Mouse (Mus musculus) megakaryocyte progenitor cell, adult 5-6 weeks (primary cell): Measurements from ENCODE around the gene S100a8. TPM values are rescaled to one million over a fixed set of nuclear protein-coding genes. Genes with fewer than 3 reads are reported as not detected.
A peak's percentile ranks its signal among the peaks of the same experiment; 100 is the strongest.

Experiments used
- ATAC-seq: replicated peaks from 2 replicates; pipeline ENCODE4 v1.8.0; 2016; ENCODE audit warnings: mild to moderate bottlenecking, moderate TSS enrichment, inconsistent platforms; ENCODE audit not compliant: poor library complexity
- total RNA-seq, 2 experiments: library from RNA; stranded (forward) in 1 of 2; stranded (reverse) in 1 of 2; fragments of 157-497, 149-512 nt in 1 of 2; fragments of 200-1000 nt in 1 of 2; gene quantifications; 2 replicates each; pipeline versions ENCODE4 v1.2.3 to v1.2.4; 2015 to 2017

The S100a8 gene
- total RNA-seq, 2 experiments from 2014 or later = 2,361 to 3,820 TPM

- ATAC-seq = 0 out of 2 replicates have a peak, but pooled peaks have one; percentile 33
These were observed 4.6 kb upstream of the S100a8 start for GRCm38 (mm10) chr3:90664219-90664618.

GRCm38 (mm10) chr3:90678656-90679055, 9.9 kb downstream of the S100a8 start:
- peak; percentile 87 for ATAC-seq

GRCm38 (mm10) chr3:90683929-90684328, 15.2 kb downstream of the S100a8 start:
- no peak for ATAC-seq

- ATAC-seq = peak; percentile 86
These were observed 18.1 kb downstream of the S100a8 start for GRCm38 (mm10) chr3:90686835-90687234.

- ATAC-seq = peak; percentile 65
These were observed 24.7 kb downstream of the S100a8 start for GRCm38 (mm10) chr3:90693496-90693895.

- ATAC-seq = peak; percentile 88
These were observed 26.8 kb downstream of the S100a8 start, which contains the start of gene S100a9 for GRCm38 (mm10) chr3:90695613-90696012. Gene S100a9 (minus strand): TSS chr3:90695721.

GRCm38 (mm10) chr3:90702244-90702643, 33.5 kb downstream of the S100a8 start:
- ATAC-seq = peak; percentile 87

- ATAC-seq = peak; percentile 85
These were observed 39.9 kb downstream of the S100a8 start for GRCm38 (mm10) chr3:90708523-90709202.

- ATAC-seq = peak; percentile 99
These were observed 41.0 kb downstream of the S100a8 start for GRCm38 (mm10) chr3:90709591-90710460.

Other genes with a start within 250 kb of the S100a8 start
- gene Ints3, start 235.4 kb upstream of the S100a8 start, total RNA-seq (2015) = 17.5 and 20.2 TPM in 2 replicates
- 21.6 and 24.7 TPM in 2 replicates for gene Ints3, start 235.4 kb upstream of the S100a8 start, total RNA-seq (2017)
- gene Npr1, start 203.1 kb upstream of the S100a8 start, total RNA-seq (2015) = not detected in 2 replicates
- not detected in 2 replicates for gene Npr1, start 203.1 kb upstream of the S100a8 start, total RNA-seq (2017)
- 120 and 136 TPM in 2 replicates for gene Ilf2, start 192.9 kb upstream of the S100a8 start, total RNA-seq (2015)
- gene Ilf2, start 192.9 kb upstream of the S100a8 start, total RNA-seq (2017) = 204 and 227 TPM in 2 replicates
- gene Snapin, start 177.9 kb upstream of the S100a8 start, total RNA-seq (2015) = 41.2 and 42.1 TPM in 2 replicates
- 32.3 and 45.0 TPM in 2 replicates for gene Snapin, start 177.9 kb upstream of the S100a8 start, total RNA-seq (2017)
- 112 and 119 TPM in 2 replicates for gene Chtop, start 159.5 kb upstream of the S100a8 start, total RNA-seq (2015)
- 96.0 and 114 TPM in 2 replicates for gene Chtop, start 159.5 kb upstream of the S100a8 start, total RNA-seq (2017)
- gene S100a1, start 154.6 kb upstream of the S100a8 start, total RNA-seq (2015) = 123 and 145 TPM in 2 replicates
- 121 and 131 TPM in 2 replicates for gene S100a1, start 154.6 kb upstream of the S100a8 start, total RNA-seq (2017)
- gene S100a13, start 154.5 kb upstream of the S100a8 start, total RNA-seq (2015) = 49.3 and 59.5 TPM in 2 replicates
- 84.2 and 96.0 TPM in 2 replicates for gene S100a13, start 154.5 kb upstream of the S100a8 start, total RNA-seq (2017)
- gene S100a14, start 142.1 kb upstream of the S100a8 start, total RNA-seq (2015) = not detected in 2 replicates
- 0.33 TPM in 1 of 2 replicates, not detected in the other for gene S100a14, start 142.1 kb upstream of the S100a8 start, total RNA-seq (2017)
- gene S100a16, start 131.7 kb upstream of the S100a8 start, total RNA-seq (2015) = 1.0 TPM in 1 of 2 replicates, not detected in the other
- not detected in 2 replicates for gene S100a16, start 131.7 kb upstream of the S100a8 start, total RNA-seq (2017)
- not detected in 2 replicates for gene S100a3, start 108.4 kb upstream of the S100a8 start, total RNA-seq (2015)
- gene S100a3, start 108.4 kb upstream of the S100a8 start, total RNA-seq (2017) = not detected in 2 replicates
- not detected in 2 replicates for gene S100a2, start 78.7 kb upstream of the S100a8 start, total RNA-seq (2015)
- not detected in 2 replicates for gene S100a2, start 78.7 kb upstream of the S100a8 start, total RNA-seq (2017)
- gene Gm42674, start 67.1 kb upstream of the S100a8 start, total RNA-seq (2015) = not detected in 2 replicates
- not detected in 2 replicates for gene Gm42674, start 67.1 kb upstream of the S100a8 start, total RNA-seq (2017)
- gene S100a4, start 65.2 kb upstream of the S100a8 start, total RNA-seq (2015) = 31.5 and 39.6 TPM in 2 replicates
- gene S100a4, start 65.2 kb upstream of the S100a8 start, total RNA-seq (2017) = 19.4 and 53.6 TPM in 2 replicates
- not detected in 2 replicates for gene S100a5, start 60.5 kb upstream of the S100a8 start, total RNA-seq (2015)
- gene S100a5, start 60.5 kb upstream of the S100a8 start, total RNA-seq (2017) = not detected in 2 replicates
- gene S100a6, start 56.1 kb upstream of the S100a8 start, total RNA-seq (2015) = 31.2 and 57.3 TPM in 2 replicates
- 10.7 and 21.3 TPM in 2 replicates for gene S100a6, start 56.1 kb upstream of the S100a8 start, total RNA-seq (2017)
- gene S100a7a, start 15.0 kb upstream of the S100a8 start, total RNA-seq (2015) = not detected in 2 replicates
- not detected in 2 replicates for gene S100a7a, start 15.0 kb upstream of the S100a8 start, total RNA-seq (2017)
- 2,769 and 4,892 TPM in 2 replicates for gene S100a9, start 26.7 kb downstream of the S100a8 start, total RNA-seq (2015)
- gene S100a9, start 26.7 kb downstream of the S100a8 start, total RNA-seq (2017) = 952 and 2,018 TPM in 2 replicates
- not detected in 2 replicates for gene Pglyrp4, start 57.9 kb downstream of the S100a8 start, total RNA-seq (2015)
- gene Pglyrp4, start 57.9 kb downstream of the S100a8 start, total RNA-seq (2017) = 0.17 TPM in 1 of 2 replicates, not detected in the other
- not detected in 2 replicates for gene Gm5849, start 108.9 kb downstream of the S100a8 start, total RNA-seq (2015)
- not detected in 2 replicates for gene Gm5849, start 108.9 kb downstream of the S100a8 start, total RNA-seq (2017)